Mouse (Mus musculus) brain, adult 2 months (tissue): ENCODE measurements around the gene Stk35.

ENCODE experiments used
- DNase-seq: peaks from one replicate; pipeline ENCODE4 v3.0.0; 2011; ENCODE audit warnings: low read depth, low spot score

Gene Stk35

GRCm38 (mm10) chr2:129800271-129800903, at the start of gene Stk35:
Gene Stk35 (plus strand): TSS chr2:129800517.
- peak; percentile 95 for DNase-seq

DNA sequence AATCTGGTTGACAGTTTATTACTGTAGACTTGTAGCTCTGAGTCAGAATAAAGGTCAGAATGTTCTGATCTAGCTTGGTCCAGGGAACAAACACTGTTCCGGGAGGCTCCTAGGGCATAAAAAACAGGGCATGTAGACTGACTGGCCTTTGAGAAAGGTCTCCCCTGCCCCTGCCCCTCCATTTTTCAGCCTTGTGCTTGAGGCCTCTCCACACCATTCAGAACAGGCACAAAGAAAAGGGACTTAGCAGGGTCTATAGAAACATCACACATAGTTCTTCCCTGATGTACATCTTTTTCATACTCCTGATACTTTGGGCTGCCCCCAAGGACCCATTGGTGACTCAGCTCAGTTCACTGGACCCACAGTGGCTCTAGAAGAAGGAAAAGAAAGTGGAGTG, 18.3 kb upstream of the Stk35 start:
- no peak for DNase-seq

DNA sequence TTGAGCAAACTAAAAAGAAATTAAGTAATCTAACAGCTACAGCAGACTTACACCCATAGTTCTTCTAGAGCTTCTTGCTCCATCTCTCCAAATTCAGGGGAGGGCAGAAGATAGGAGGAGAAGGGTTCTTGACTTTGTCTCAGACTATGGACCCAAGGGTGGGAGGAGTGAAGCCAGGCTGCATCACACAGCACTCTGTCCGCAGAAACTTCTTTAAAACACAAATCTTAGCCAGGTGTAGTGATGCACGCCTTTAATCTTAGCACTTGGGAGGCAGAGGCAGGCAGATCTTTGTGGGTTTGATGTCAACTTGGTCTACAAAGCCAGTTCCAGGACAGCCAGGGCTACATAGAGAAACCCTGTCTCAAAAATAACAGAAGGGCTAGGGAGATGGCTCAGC, 3.8 kb upstream of the Stk35 start:
- DNase-seq = no peak

GRCm38 (mm10) chr2:129797709-129798108, 2.6 kb upstream of the Stk35 start:
- no peak for DNase-seq

DNA sequence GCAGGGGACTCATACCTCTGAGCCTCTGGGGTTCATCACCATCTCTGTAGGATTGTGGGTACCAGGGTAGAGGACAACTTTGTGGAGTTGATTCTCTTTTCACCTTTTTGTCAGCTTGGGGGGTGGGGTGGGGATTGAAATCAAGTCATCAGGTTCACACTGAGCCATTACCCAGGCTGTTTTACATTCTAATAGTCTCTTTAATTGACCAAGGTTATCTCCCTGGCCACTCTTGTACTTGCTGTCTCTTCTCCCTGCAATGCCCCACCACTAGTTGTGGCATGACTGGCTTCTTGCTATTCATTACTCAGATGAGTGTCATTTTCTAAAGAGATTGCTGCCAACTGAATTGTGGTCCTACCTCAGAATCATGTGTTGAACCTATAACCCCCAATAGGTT, 1.9 kb upstream of the Stk35 start:
- DNase-seq = no peak

- no peak for DNase-seq
Measured at GRCm38 (mm10) chr2:129800904-129801230, 550 bp downstream of the Stk35 start.

- DNase-seq = peak; percentile 96
Measured at GRCm38 (mm10) chr2:129801231-129802029, 1.1 kb downstream of the Stk35 start.

DNA sequence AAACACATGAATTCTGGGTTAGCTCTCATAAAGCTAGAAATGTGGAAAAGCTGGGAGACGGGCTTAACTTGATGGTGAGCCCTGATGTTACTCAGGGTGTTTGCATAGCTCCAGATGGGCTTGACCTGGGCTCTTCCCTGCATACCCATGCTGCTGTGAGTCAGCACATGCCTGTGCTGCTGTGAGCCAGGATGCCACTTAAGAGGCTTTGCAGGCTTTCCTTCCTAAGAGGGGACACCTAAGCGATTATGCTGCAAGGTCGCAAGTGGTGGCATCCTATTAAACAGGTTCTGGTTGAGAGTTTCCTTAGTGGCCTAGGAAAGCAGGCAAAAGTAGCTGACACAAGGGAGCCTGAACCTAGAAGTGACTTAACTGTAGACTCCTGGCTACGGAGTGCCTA, 5.2 kb downstream of the Stk35 start:
- DNase-seq = no peak

DNA sequence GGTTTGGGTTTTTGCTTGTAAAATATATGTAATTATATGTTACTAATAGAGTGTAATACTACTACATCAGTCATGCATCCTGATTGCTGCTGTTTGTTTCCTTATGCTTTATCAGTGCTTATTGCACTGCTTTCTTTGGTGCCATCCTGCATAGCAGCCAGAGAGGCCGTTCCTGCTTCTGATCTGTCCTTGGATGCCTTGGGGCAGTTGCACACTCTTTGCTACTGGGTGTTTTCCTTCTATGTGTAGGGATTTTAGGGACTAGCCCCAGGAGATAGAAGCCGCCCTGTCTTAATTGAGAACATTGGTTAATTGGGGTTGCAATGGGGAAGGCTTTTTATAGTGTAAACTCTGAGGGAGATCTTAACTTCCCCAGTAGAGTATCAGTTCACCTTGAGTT, 6.2 kb downstream of the Stk35 start:
- DNase-seq = no peak

- DNase-seq = no peak
Measured at GRCm38 (mm10) chr2:129810563-129810962, 10.2 kb downstream of the Stk35 start.

DNA sequence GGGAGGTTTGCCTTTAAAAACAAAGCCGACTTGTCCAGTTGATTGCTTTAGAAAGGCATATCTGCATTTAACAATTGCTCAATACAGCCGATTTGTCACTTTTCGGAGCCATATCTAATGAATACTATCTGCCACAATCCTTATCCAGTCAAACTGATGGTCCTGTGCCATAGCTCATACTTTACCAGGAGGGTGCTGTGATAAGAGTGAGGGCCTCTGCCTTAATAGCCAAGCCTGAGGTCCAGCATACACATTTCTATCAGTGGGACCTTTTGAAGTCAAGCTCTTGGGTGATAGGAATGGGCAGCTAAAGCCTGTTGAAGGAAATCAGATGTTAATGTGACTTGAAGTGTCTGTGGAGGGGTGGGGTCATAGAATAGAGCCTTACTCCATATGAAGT, 13.7 kb downstream of the Stk35 start:
- DNase-seq = no peak

- DNase-seq = peak; percentile 86
Measured at GRCm38 (mm10) chr2:129815076-129815475, 14.8 kb downstream of the Stk35 start.

GRCm38 (mm10) chr2:129817603-129818257, 17.4 kb downstream of the Stk35 start:
- DNase-seq = peak; percentile 36

DNA sequence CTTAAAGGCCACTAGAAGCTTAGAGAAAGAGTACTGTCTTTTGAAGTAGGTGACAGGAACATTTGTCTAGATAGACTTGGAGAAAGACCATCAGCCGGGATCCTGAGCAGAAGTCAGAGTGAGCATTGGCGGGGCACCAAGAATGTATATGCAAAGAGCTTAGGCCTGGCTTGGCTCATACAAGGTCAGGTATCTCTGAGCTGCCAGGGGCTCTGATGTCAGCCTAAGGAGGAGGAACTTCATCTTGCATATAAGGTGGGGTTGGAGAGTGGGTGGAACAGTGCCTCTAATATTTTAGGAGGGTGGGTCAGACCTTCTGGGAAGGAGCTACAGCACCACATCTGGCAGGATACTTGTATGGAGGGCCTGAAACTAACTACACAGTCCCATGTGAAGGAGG, 18.6 kb downstream of the Stk35 start:
- DNase-seq = peak; percentile 38

GRCm38 (mm10) chr2:129819531-129819930, 19.2 kb downstream of the Stk35 start:
- no peak for DNase-seq

GRCm38 (mm10) chr2:129819951-129820350, 19.6 kb downstream of the Stk35 start:
- peak; percentile 75 for DNase-seq

DNA sequence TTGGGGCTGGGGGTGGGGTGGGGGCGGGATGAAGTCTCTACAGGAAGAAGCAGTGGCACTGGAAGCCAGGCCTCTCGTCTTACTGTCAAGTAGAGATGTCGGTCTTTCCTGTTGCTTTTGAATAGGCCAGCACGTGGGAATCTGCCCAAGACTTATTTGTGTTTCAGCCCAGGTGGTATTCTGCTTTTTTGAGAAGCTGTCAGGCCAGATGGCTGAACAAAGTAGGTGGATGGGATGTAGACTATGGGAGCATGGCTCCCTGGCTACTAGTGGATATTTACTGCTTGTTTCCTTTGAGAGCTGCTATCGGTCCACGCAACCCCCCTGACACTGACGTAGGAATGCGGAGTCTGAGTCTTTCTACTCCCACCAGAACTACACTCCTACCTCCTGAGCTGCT, 20.7 kb downstream of the Stk35 start:
- peak; percentile 86 for DNase-seq

GRCm38 (mm10) chr2:129821568-129821967, 21.3 kb downstream of the Stk35 start:
- DNase-seq = peak; percentile 52

DNA sequence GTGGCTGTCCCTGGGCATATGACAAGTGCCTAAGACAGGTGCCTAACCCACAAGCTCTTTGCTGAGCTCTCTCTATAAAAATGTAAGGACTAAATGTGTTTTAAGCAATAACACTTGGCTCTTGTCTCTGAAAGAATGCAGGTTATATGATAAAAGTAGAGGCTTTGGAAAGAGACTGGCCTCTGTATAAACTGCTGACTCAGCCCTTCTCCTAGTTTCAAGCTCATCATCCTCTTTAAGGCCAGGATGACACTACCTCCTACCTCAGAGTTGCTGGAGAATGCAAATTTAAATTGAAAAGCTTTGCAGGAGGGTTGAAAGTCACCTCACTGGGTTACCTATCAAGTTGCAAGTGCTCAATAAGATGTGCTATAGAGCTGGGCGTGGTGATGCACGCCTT, 23.0 kb downstream of the Stk35 start:
- no peak for DNase-seq

- peak; percentile 35 for DNase-seq
Measured at GRCm38 (mm10) chr2:129824254-129824653, 23.9 kb downstream of the Stk35 start.

- DNase-seq = no peak
Measured at GRCm38 (mm10) chr2:129826141-129826540, 25.8 kb downstream of the Stk35 start.

DNA sequence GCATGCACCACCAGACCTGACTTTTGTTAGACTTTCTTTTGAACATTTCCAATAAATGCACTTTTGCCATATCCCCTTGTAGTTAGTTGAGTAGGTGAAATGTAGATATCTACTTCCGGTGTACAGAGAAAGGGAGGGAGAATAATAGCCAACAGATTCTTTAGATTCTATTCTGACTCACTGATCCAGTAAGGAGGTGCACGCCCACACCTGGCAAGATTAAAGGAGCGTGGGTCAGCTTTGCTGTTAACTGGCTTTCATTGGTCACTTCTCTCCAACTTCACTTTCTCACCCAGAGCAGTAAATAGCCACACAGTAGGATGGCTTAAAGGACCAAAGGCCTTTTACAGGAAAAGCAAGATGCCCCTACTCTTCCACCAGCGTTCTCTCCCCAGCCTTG, 32.7 kb downstream of the Stk35 start:
- DNase-seq = no peak

GRCm38 (mm10) chr2:129834221-129834620, 33.9 kb downstream of the Stk35 start:
- no peak for DNase-seq
